Mouse (Mus musculus) heart, postnatal 0 days (tissue): ENCODE measurements around the gene Rfc1.

Source experiments
- CTCF ChIP-seq: IDR thresholded peaks from 2 replicates; pipeline ENCODE4 v1.5.1; 2016; ENCODE audit warnings: antibody characterized with exemption, control low read depth, low read depth
- EP300 ChIP-seq: IDR thresholded peaks from 2 replicates; pipeline ENCODE4 v1.6.1; 2016; ENCODE audit warnings: antibody characterized with exemption, low read depth

- TF ChIP-seq EP300 = no peak
- TF ChIP-seq CTCF = no peak
These were observed 85.2 kb downstream of the Rfc1 start for GRCm38 (mm10) chr5:65250185-65250855.
